Mouse (Mus musculus): Measurements from ENCODE around the gene Wipf2.

Gene Wipf2

GRCm38 (mm10) chr11:98943741-98944461, 80.5 kb downstream of the Wipf2 start:
- DNase-seq (ENCODE audit: low spot score in 2 of 2), result no peak

- DNase-seq (ENCODE audit: low spot score in 2 of 2), result no peak
These were observed 81.6 kb downstream of the Wipf2 start for GRCm38 (mm10) chr11:98944897-98945604.

- no peak for DNase-seq (ENCODE audit: low spot score in 2 of 2)
These were observed 82.2 kb downstream of the Wipf2 start for GRCm38 (mm10) chr11:98945605-98945977.

- DNase-seq (ENCODE audit: low spot score in 2 of 2), result no peak
These were observed 84.6 kb downstream of the Wipf2 start for GRCm38 (mm10) chr11:98947969-98948569.

- DNase-seq (ENCODE audit: low spot score in 2 of 2), result no peak
These were observed 86.0 kb downstream of the Wipf2 start for GRCm38 (mm10) chr11:98949242-98949957.

GRCm38 (mm10) chr11:98949958-98950460, 86.6 kb downstream of the Wipf2 start:
- DNase-seq (ENCODE audit: low spot score in 2 of 2), result no peak

- DNase-seq (ENCODE audit: low spot score in 2 of 2), result no peak
These were observed 87.0 kb downstream of the Wipf2 start for GRCm38 (mm10) chr11:98950484-98950883.

- DNase-seq (ENCODE audit: low spot score in 2 of 2), result peak; percentile 61 to 88
These were observed 87.8 kb downstream of the Wipf2 start for GRCm38 (mm10) chr11:98951026-98951906.

- DNase-seq (ENCODE audit: low spot score in 2 of 2), result no peak
These were observed 88.7 kb downstream of the Wipf2 start for GRCm38 (mm10) chr11:98952111-98952510.

- no peak for DNase-seq (ENCODE audit: low spot score in 2 of 2)
These were observed 89.3 kb downstream of the Wipf2 start for GRCm38 (mm10) chr11:98952736-98953135.

- no peak for DNase-seq (ENCODE audit: low spot score in 2 of 2)
These were observed 89.9 kb downstream of the Wipf2 start for GRCm38 (mm10) chr11:98953361-98953760.

- no peak for DNase-seq (ENCODE audit: low spot score in 2 of 2)
These were observed 90.4 kb downstream of the Wipf2 start for GRCm38 (mm10) chr11:98953835-98954320.

GRCm38 (mm10) chr11:98954373-98954772, 90.9 kb downstream of the Wipf2 start:
- DNase-seq (ENCODE audit: low spot score in 2 of 2), result peak; percentile 63 to 80
